Mouse (Mus musculus) cerebellum, adult 9-10 months (tissue): ENCODE measurements around the gene Gm9903.

Experiments
- DNase-seq: peaks from one replicate; pipeline ENCODE4 v3.0.0; 2022

Gene Gm9903

GRCm38 (mm10) chr5:33651017-33651416 is 21.3 kb downstream of the Gm9903 start:
- DNase-seq = peak; percentile 25

- no peak for DNase-seq
These were observed 21.8 kb downstream of the Gm9903 start for GRCm38 (mm10) chr5:33651541-33651920.

DNA sequence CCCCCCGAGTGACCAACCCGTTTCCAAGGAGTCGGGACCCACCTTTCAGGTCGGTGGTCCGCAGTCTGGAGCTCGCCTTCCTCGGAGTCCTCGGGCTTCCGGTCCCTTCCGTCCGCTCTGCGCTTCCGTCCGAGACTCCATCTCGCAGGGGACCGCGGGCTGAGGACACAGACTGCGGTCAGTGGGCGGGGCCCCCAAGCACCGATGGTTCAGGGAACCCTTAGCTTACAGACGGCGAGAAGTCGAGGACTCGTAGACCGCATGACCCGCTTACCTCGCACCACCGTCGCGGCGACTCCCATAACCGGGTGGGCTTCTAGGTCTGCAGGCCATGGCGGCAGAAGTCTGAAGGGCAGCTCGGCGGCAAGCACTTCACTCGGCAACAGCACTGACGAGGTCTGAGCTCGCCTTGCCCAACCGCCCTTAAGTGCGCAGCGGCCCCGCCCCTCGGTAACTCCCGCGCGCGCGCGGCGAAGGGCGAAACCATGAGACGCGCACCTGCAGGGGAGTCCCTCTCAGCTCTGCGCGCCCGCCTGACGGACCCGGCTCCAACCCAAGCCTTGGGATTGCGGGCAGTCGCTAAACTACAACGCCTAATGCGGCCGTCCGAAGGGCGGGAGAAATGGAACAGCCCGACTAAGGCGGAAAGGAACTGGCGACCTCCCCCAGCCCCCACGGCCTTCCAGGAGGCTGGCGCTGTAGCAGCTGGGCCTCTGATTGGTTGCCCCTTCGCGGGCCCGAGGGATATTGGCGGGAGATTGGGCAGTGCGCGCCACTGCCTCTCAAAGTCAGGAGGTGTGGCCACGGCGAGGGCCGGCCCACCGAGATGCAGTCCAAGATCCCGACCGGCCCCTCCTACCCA is 22.4 kb downstream of the Gm9903 start, which contains the start of gene Slbp:
Gene Slbp, minus strand, starts transcription at position 654 of the 862 bp plus-strand sequence.
- peak; percentile 96 for DNase-seq

DNA sequence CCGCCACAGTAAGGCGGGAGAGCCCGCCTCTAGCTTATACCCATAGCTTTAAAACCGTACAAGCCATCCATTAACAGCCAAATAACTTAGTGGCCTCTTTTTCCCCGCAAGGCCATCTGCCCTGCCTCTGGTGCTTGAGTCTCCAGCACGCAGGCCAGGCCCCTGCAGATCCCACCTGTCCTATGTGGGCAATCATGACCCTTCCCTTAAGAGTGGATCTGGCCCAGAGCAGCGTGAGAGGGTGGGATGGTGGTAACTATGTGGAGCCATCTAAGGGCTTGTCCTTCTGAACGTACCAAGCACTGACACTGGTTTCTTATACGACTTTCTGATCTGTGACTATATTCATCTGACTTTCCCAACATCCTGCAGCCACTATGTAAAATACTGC is 23.1 kb downstream of the Gm9903 start:
- no peak for DNase-seq

DNA sequence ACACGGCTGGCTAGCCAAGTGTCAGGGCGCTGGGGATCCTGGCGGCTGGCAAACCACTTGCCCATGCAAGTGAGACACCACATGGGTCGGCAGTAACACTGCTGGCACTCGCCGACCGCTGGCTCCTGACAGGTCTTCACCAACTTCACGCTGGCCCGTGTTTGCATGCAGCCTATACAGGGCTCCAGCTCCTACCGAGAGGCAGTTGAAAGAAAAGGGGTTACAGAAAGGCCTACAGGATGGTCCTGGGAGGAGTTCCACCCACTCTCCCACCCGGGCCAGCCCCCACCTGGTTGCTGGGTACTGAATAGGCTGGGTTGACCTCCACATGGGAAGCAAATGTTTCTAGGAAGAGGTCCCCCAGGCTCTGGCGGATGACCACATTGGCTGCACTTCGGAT is 24.7 kb downstream of the Gm9903 start:
- DNase-seq = peak; percentile 55

- DNase-seq = peak; percentile 52
These were observed 25.6 kb downstream of the Gm9903 start for GRCm38 (mm10) chr5:33655251-33655840.

DNA sequence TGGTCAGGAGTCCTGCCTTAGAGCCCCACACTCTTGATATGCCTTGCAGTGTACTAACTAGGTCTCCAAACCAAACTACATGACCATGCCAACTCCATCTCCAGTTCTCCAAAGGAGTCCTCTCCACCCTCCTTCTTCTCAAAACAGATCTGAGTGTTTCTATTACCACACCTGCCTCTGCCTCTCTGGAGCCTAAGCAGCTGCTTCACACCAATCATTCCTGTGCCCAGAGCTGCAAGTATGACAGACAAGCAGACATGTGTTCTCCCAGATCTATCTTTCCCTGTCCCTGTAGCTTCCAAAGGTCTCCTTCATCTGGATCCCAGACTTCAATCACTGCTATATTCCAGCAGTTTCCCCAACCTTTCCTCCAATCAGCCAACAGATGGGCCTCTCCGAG is 27.0 kb downstream of the Gm9903 start:
- no peak for DNase-seq

DNA sequence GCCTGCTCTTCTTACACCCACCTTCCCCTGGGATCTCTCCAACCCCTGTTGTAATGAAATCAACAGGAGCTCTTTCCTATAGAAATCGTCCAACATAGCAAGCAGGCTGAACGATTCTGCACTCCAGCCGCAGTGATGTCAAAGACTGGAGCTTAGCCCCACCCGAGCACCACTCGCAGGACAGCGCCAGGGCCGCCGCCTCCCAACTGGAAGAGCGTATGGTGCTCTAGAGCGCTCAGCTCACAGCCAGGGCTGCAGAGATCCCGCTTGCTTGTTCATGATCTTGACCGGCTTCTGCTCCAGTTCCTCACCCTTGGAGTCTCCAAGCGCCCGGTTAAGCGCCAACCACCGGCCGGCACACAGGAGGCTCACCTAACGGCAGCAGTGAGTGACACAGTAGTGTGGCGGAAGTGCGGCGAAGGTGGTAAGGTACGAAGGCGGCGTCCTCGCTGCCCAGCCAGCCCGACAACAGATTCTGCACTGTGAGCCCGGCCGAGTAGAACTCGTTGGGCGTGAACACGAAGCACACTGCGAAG is 27.6 kb downstream of the Gm9903 start:
- DNase-seq = no peak

- DNase-seq = peak; percentile 99
These were observed 28.3 kb downstream of the Gm9903 start, which contains the start of the genes Tacc3 and Tmem129 for GRCm38 (mm10) chr5:33657787-33658663. Gene Tacc3, plus strand, starts transcription at chr5:33658128. Gene Tmem129, minus strand, starts transcription at chr5:33658416.

- DNase-seq = no peak
These were observed 28.9 kb downstream of the Gm9903 start for GRCm38 (mm10) chr5:33658664-33659050.

DNA sequence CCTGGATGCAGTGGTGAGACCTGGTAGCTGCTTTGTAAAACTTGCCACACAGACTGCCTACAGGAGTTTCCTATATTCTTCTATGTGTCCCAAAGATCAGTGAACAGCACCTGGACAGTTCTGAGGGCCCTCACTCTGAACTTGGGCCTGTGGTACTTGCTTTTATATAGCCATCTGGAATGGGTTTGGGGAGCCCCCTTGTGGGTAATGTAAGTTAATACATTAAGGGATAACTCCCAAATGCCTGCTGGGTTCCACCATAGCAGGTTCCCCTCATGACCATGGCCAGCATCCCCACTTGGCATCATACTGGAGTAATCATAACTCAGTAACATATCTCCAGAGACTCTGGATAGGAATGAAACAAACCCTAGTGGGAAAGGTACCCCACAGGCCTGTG is 38.5 kb downstream of the Gm9903 start:
- no peak for DNase-seq

GRCm38 (mm10) chr5:33671659-33672058 is 41.9 kb downstream of the Gm9903 start:
- DNase-seq = no peak

DNA sequence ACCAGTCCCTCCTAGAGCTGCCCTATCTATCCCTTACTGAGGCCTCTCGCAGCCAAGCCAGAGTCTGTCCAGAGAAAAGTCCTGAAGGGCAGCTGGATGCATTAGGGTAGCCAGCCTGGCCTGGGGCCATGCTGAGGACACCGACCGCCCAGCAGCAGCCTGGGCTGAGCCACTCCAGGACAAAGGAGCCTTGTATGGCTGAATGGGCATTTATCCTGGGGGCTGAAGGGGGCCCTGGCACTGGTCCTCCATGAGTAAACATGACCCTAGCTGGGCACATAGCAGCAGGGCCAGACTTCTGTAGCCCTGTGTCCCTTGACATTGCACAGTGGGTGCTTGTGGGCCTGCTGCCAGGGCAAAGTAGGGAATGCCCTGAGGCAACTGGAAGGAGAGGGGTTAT is 44.7 kb downstream of the Gm9903 start:
- peak; percentile 27 for DNase-seq

- peak; percentile 36 for DNase-seq
These were observed 46.2 kb downstream of the Gm9903 start for GRCm38 (mm10) chr5:33675964-33676363.

DNA sequence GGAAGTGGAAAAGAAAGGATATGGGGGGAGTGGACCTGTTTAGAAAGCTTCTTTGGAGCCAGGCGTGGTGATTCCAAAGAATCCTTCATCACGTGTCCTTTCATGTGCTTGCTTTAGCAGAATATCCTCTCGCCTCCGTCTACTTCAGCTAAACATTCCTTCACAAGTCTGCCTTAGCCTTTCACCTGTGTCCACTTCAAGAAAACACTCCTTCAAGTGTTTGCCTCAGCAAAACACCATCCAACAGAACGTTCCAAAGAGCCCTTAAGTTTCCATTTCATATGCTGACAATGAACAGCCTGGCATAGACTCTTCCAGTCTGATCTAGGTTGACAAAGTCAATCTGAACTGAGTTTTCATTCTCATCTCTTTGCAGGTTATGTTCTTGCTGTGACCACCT is 48.5 kb downstream of the Gm9903 start:
- DNase-seq = no peak

DNA sequence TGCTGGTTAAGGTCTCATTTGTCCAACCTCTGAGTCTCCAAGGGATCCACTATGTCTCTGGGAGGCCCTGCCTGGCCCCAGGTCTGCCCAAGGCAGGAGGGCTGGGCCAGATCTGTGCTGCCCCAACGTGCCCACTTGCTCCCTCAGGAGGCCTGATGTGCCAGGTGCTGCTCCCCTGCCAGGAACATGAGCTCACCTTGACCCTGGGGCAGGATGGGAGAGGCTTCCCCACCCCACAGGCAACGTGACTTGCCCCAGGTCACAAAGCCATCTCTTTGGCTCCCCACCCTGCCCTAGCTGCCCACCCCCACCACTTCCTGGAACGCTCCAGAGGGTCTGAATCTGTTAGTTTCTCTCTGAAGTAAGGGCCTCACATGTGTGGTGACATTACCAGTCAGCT is 51.3 kb downstream of the Gm9903 start:
- no peak for DNase-seq
